Comparison of ENCODE assay signal across 11 mouse cellular contexts in genomic region chr2:22805589-22805988, GRCm38 (mm10). TPM values are rescaled to one million over a fixed set of nuclear protein-coding genes. Genes with fewer than 3 reads are reported as not detected.
DNase-seq lines count a peak whose midpoint lies in the region; ATAC-seq lines count a peak whose summit lies in the region.
"Had no signal": no experiment of that assay in that cellular context is flagged by ENCODE, and none has a peak within 500 bp of the region (broad histone marks: within the 10 kb centered on the region; RNA-seq: fewer than 3 reads in every experiment).

No protein-coding gene starts in this region.

- peak; percentile 70 for ATAC-seq in activated CD4-positive, CD25-positive, alpha-beta regulatory T cell, adult 4 months
- ATAC-seq in monocyte, adult 5-6 weeks (replicated peaks; ENCODE audit: insufficient number of reproducible peaks, low FRiP score, low TSS enrichment, poor library complexity, severe bottlenecking), result peak; percentile 58
- no peak for ATAC-seq in midbrain, embryonic 13.5 days

- no peaks in the 10 kb centered on the region for H3K4me1 ChIP-seq in midbrain, embryonic 13.5 days (replicated peaks)
- H3K4me1 ChIP-seq: heart, embryonic 13.5 days had no signal

- H3K9ac ChIP-seq in midbrain, embryonic 13.5 days (replicated peaks), result no peak overlapping the region
- H3K9ac ChIP-seq: heart, embryonic 13.5 days had no signal

- H3K36me3 ChIP-seq in midbrain, embryonic 13.5 days, result no peaks in the 10 kb centered on the region
- H3K36me3 ChIP-seq: heart, embryonic 13.5 days had no signal

- peak; percentile 93 for DNase-seq in heart, adult 11 months
- DNase-seq in heart, postnatal 4 days, result no peak
- DNase-seq in thymus, postnatal 14 days, result peak; percentile 73
- no peak for DNase-seq in MN1 (ENCODE audit: low spot score)
- DNase-seq in cerebellum, adult 18-20 months, result no peak
- DNase-seq: midbrain, embryonic 14.5 days had no signal

- no peak overlapping the region for H3K4me3 ChIP-seq in midbrain, embryonic 13.5 days (replicated peaks)
- H3K4me3 ChIP-seq: erythroblast, embryonic 14.5 days; heart, embryonic 13.5 days had no signal

- no peak overlapping the region for H3K4me2 ChIP-seq in midbrain, embryonic 13.5 days (replicated peaks)
- H3K4me2 ChIP-seq: heart, embryonic 13.5 days had no signal

- H3K27ac ChIP-seq in midbrain, embryonic 13.5 days, result no peak overlapping the region
- H3K27ac ChIP-seq: heart, embryonic 13.5 days had no signal

- WGBS in midbrain, embryonic 13.5 days, result 92% methylated on average over 2 of the region's 2 CpGs

- no peaks in the 10 kb centered on the region for H3K9me3 ChIP-seq in midbrain, embryonic 13.5 days
- H3K9me3 ChIP-seq: heart, embryonic 13.5 days had no signal

- H3K27me3 ChIP-seq in midbrain, embryonic 13.5 days, result no peaks in the 10 kb centered on the region
- H3K27me3 ChIP-seq: heart, embryonic 13.5 days had no signal

RNA-seq across cellular contexts. Expression of gene Apbb1ip, which starts 31.7 kb away (rescaled TPM):
- total RNA-seq in heart, postnatal 4 days (2021), result 1 to 10 TPM; 2.7 to 2.8 TPM
- 10 to 100 TPM; 77.8 to 94.9 TPM for polyA plus RNA-seq in activated CD4-positive, CD25-positive, alpha-beta regulatory T cell, adult 4 months (2017; shearing (Covaris generic))
- total RNA-seq in monocyte, adult 5-6 weeks (2017), result 58.1 to 181 TPM (median 70.4 TPM) in 3 replicates
- 1.0 TPM in 2 replicates for polyA plus RNA-seq in midbrain, embryonic 13.5 days (2015; fragmentation: Nextera tagmentation; extraction: Ambion mirVana)

Comparison
In these comparisons a context has a peak if more than half of its experiments do, and no peak if none do; other contexts are left out.
1. DNase-seq: peak in heart, adult 11 months (single experiment) and thymus, postnatal 14 days (single experiment); none in heart, postnatal 4 days (single experiment), MN1 (single experiment) and cerebellum, adult 18-20 months (0 of 2).
2. RNA of gene Apbb1ip, which starts 31.7 kb away (total RNA-seq): 58.1 to 181 TPM in monocyte, adult 5-6 weeks; 2.7 to 2.8 TPM in heart, postnatal 4 days; every median in the first group is over 10 times any median in the second.